Mouse (Mus musculus) heart, postnatal 14 days (tissue): Measurements from ENCODE around the gene Vti1b. TPM values are rescaled to one million over a fixed set of nuclear protein-coding genes. Genes with fewer than 3 reads are reported as not detected.
A peak's percentile ranks its signal among the peaks of the same experiment; 100 is the strongest.

Experiments
- DNase-seq, 2 experiments: peaks; one replicate each; pipeline ENCODE4 v3.0.0; 2021 to 2022
- intact Hi-C: fragments of 180-260 bp; cut with DNase I; formaldehyde crosslinking; loops from one replicate; pipeline ENCODE4 v1.15.1; 2025
- total RNA-seq, 2 experiments: library from RNA; stranded (reverse); gene quantifications; 2 replicates each; pipeline ENCODE4 v1.2.3; 2021

The Vti1b gene
- total RNA-seq, 2 experiments from 2014 or later, result 58.5 to 59.8 TPM

DNA sequence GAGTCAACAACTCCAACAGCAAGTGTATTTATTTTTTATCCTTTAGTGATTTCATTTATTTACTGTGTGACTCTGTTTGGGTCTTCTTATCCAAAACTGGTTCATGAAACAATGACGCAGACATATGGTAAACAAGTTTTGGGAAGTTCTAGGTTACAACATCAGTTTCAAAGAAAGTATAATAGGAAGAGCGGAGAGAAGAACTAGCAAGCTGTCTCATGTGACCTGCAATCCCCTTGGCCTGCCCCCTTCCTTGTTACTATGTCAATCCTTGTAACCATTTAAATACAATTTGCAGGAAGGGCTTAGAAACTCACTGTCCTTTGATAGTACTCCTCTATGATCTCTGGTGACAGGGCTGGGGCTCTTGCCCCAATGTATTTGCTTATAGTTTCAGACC, 31.7 kb downstream of the Vti1b start:
- intact Hi-C loops, result no loop called here
- no peak for DNase-seq

GRCm38 (mm10) chr12:79139417-79139816, 33.0 kb downstream of the Vti1b start:
- intact Hi-C loops, result no loop called here
- DNase-seq, result no peak

DNA sequence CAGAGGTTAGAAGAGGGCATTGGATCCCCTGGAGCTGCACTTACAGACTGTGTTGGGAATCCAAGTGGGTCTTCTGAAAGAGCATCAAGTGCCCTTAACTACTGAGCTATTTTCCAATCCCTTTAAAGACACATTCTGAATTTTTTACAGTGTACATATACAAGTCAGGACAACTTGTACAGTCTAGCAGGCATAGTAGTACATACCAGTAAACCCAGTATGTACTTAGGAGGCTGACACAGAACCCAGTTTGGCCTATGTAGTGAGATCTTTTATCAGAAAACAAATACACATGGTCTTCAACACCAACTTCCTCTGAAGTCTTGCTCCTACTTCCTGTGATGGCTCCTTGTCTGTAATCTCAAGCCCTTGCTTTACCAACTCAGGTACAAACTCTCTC, 33.5 kb downstream of the Vti1b start:
- intact Hi-C loops, result no loop called here

GRCm38 (mm10) chr12:79136949-79137348, 35.5 kb downstream of the Vti1b start:
- no peak for DNase-seq
- intact Hi-C loops, result no loop called here

More for the DNA sequence above, 33.5 kb downstream of the Vti1b start:
- DNase-seq, result no peak

- DNase-seq, result no peak
- intact Hi-C loops, result no loop called here
These were observed 37.4 kb downstream of the Vti1b start for GRCm38 (mm10) chr12:79135105-79135504.

DNA sequence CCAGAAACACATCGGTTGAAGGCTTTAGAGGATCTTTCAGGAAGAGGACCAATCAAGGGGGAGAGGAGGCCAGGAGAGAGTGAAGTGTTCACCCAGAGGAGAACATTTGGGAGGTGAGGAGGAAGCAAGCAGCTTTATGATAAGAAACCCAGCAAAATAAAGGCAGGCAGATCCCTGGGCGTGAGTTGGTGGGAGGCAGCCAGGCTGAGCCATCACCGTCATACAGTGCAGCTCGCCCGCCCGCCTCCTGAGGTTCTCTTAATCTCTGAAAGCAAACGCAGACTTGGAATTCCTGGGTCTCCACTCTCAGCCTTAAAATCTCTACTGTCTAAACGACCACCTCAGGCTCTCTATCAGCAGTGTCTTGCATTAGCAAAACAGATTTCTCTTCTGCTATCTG, 37.8 kb downstream of the Vti1b start:
- intact Hi-C loops, result no loop called here
- DNase-seq, result no peak

DNA sequence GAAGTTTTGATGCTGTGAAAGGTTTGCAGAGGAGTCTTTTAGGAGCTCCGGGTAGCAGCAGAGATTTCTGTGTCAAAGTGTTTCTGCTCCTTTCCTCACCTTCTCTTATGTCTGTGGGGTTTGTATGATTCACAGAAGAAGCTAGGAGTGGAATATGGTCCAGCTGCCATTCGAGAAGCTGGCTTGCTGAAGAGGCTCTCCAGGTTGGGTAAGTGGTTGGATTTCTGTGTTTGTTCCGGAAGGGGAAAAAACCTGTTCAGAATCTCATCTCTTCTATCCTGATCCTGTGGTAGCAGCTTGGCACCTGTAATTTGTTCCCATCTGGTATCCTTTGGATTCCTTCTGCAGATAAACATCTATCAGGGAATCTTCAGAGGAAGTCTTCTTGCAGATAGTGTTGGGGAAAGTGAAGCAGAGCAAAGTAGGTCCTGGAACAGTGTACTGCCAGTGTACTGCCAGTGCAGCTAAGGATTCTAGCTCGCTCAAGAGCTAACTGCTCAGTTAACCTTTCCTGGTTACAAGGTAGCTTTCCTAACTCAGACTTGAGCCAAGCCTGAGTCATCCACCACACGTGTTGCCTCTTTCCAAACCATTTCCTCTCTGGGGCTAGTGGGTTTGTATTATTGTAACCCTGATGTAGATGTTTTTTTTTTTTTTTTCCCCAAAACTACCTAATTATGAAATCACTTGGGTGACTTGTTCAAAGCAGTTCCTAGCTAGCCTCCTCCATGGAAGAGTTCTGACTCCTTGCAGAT, 40.6 kb downstream of the Vti1b start:
- intact Hi-C loops, result no loop called here
- no peak for DNase-seq

DNA sequence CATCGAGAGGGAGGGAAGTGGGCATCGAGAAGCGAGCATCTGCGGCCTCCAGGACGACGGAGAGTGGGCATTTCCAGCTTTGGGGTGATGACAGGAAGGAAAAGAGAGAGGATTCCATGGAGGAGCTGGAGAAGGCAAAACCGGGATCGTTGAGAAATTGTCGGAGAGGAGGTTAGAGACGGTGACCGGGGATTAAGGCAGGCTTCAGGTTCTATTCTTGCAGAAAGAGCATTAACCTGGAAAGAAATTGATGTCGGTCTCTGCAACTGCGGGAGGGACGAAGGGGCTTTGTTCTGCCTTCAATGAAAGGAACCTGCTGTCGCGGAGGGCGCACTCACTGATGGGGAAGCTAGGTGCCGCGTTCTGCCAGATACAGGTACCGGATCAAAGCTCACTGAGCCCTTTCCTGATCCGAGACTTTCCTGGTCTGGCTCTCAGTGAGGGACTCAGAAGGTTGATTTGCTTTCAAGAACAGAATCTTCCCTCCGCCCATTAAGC, 41.2 kb downstream of the Vti1b start:
- intact Hi-C loops, result no loop called here
- no peak for DNase-seq

DNA sequence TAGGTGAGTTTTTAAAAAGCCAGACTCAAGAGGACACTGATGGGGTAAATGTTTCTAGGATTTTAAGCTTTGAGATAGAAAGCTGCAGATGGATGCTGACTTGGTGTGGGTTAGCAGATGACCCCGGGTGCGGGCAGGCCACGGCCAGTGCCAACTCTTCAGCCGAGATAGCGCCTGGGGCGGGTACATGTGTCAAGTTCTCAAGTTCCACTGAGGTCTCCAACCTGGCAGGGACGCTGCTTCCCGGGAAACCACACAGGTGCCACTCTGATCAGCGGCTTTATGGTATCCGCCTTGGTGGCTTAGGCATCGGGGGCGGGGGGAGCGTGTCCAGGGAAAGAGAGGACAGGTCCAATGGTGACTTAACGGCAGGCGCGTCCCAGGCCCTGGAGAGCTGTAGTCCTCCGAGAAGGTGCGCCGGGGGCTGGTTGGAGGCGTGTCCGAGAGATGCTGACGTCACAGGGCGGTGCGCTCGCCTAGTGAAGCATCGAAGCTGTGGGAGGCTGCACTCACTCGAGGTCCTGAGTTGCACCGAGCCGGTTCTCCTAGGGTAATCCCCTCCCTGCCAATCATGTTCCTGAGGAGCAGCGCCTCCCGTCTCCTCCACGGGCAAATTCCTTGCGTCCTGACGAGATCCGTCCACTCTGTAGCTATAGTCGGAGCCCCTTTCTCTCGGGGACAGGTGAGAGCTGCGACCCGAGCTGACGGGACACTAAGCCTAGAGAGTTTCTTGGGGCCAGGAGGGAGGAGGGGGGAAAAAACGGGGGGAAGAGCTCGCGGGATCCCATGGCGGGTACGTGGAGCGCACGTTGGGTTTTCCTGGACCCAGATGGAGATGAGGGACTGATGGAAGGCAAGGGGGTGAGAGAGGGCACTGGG, 41.9 kb downstream of the Vti1b start, which contains the start of gene Arg2:
TSS of gene Arg2 (plus strand) at position 479 of the 879 bp plus-strand sequence.
- intact Hi-C loops, result no loop called here
- peak; percentile 34 to 39 for DNase-seq

DNA sequence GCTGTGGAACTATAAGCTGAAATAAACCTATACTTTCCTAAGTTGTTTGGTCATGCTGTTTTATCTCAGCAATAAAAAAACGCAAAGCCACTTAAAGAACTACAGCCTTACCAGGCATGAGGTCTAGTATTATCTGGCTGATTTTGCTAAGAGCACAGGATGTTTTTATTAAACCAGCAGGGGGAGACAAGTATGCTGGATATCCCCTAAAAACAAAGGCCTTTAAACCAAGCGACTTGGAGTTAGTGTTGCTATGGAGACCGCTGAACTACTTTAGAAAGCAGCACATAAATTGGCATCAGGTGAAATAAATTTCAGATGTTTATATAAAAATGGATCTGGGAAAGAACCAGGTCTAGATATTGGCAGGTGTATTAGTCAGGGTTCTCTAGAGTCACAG, 49.6 kb downstream of the Vti1b start:
- DNase-seq, result no peak
- intact Hi-C loops, result no loop called here

DNA sequence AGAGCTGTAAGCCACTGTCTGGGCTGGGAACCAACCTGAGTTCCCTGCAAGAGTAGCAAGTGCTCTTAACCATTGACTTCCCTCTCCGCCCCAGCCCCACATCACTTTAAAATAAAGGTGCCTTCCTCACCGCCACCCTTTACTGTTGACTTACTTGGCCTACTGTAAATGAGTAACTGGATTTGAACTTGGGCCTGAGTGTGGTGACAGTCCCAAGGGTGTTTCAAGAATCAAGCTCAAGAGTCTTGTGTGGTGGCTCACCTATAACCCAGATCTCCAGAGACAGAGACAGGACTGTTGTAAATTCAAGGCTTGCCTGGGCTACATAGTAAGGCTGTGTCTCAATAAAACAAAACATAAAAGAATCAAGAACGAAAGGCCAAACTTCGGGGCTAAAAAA, 53.5 kb downstream of the Vti1b start:
- no peak for DNase-seq
- intact Hi-C loops, result no loop called here

Other genes with a start within 250 kb of the Vti1b start
- 1 to 10 TPM; 3.9 to 4.0 TPM for gene Tmem229b, start 165.0 kb downstream of the Vti1b start, total RNA-seq
- gene Plekhh1, start 143.5 kb downstream of the Vti1b start, total RNA-seq, result 1 to 10 TPM; 5.5 to 5.7 TPM
- 1 to 10 TPM; 3.5 to 3.8 TPM for gene Pigh, start 83.0 kb downstream of the Vti1b start, total RNA-seq
- not detected for gene Arg2, start 41.9 kb downstream of the Vti1b start, total RNA-seq
- 1 to 10 TPM; 4.6 to 4.8 TPM for gene Rdh11, start 19.6 kb upstream of the Vti1b start, total RNA-seq
- under 1 TPM; 0.26 to 0.29 TPM for gene Rdh12, start 36.2 kb upstream of the Vti1b start, total RNA-seq
- 10 to 100 TPM; 16.2 to 18.1 TPM for gene Zfyve26, start 123.6 kb upstream of the Vti1b start, total RNA-seq
- gene Rad51b, start 124.6 kb upstream of the Vti1b start, total RNA-seq, result under 1 TPM; 0.79 to 0.88 TPM